Mouse (Mus musculus) neural tube, embryonic 13.5 days (tissue): ENCODE measurements around the gene Slc4a5. TPM values are rescaled to one million over a fixed set of nuclear protein-coding genes. Genes with fewer than 3 reads are reported as not detected.

ENCODE experiments used
- ATAC-seq: fragments of 200-750 bp; cut with Nextera tagmentation; 2 replicates; pipeline ENCODE4 v1.8.0; 2017; ENCODE audit warnings: low read depth, mild to moderate bottlenecking, moderate TSS enrichment, moderate library complexity
- H3K27ac ChIP-seq: fragments of 300-500 bp; sonication (generic); replicated peaks from 2 replicates; pipeline ENCODE4 v1.5.1; 2015; ENCODE audit warnings: moderate library complexity, mild to moderate bottlenecking, inconsistent platforms
- H3K27me3 ChIP-seq: fragments of 300-500 bp; sonication (generic); 2 replicates; pipeline ENCODE4 v1.6.1; 2015; ENCODE audit warnings: mild to moderate bottlenecking, inconsistent platforms
- H3K36me3 ChIP-seq: fragments of 300-500 bp; sonication (generic); 2 replicates; pipeline ENCODE4 v1.6.1; 2015; ENCODE audit warnings: mild to moderate bottlenecking, inconsistent platforms
- H3K4me1 ChIP-seq: fragments of 300-500 bp; sonication (generic); replicated peaks from 2 replicates; pipeline ENCODE4 v1.6.1; 2015; ENCODE audit warnings: inconsistent platforms
- H3K4me2 ChIP-seq: fragments of 300-500 bp; sonication (generic); 2 replicates; pipeline ENCODE4 v1.6.1; 2015; ENCODE audit warnings: inconsistent platforms, mild to moderate bottlenecking, moderate library complexity
- H3K4me3 ChIP-seq: fragments of 300-500 bp; sonication (generic); 2 replicates; pipeline ENCODE4 v1.5.1; 2015; ENCODE audit warnings: mild to moderate bottlenecking, inconsistent platforms
- H3K9ac ChIP-seq: fragments of 300-500 bp; sonication (generic); 2 replicates; pipeline ENCODE4 v1.6.1; 2015; ENCODE audit warnings: moderate library complexity, mild to moderate bottlenecking, inconsistent platforms
- H3K9me3 ChIP-seq: fragments of 300-500 bp; sonication (generic); 2 replicates; pipeline ENCODE4 v1.6.1; 2016; ENCODE audit warnings: inconsistent platforms
- WGBS: fragments of 180-500 bp; shearing (Covaris S2); methylation state at CpG from one replicate; pipeline ENCODE4 v1.1.7; 2015; 5-methylcytosine and 5-hydroxymethylcytosine counted together
- polyA plus RNA-seq: library from polyadenylated mRNA; unstranded; fragments of >200 nt; fragmentation: Nextera tagmentation; extraction: Ambion mirVana; gene quantifications from 2 replicates; pipeline ENCODE4 v1.2.1, GENCODE M21; 2015

The Slc4a5 gene
- polyA plus RNA-seq, 1 experiment from 2014 or later, result 0.17 TPM

GRCm38 (mm10) chr6:83316022-83316421 is 96.4 kb downstream of the Slc4a5 start:
- Histone ChIP-seq H3K36me3 (peaks cover 19% of the 10 kb centered on the region), H3K27me3 (no peaks in the 10 kb centered on the region), H3K27ac (no peak overlapping the region), H3K4me2 (peak overlapping the region; percentile 90), H3K4me3 (peak overlapping the region; percentile 86), H3K9ac (peak overlapping the region; percentile 43), H3K4me1 (peaks cover 19% of the 10 kb centered on the region), H3K9me3 (no peaks in the 10 kb centered on the region)
- no peak for ATAC-seq
- 2% methylated on average over 10 of the region's 10 CpGs for WGBS

DNA sequence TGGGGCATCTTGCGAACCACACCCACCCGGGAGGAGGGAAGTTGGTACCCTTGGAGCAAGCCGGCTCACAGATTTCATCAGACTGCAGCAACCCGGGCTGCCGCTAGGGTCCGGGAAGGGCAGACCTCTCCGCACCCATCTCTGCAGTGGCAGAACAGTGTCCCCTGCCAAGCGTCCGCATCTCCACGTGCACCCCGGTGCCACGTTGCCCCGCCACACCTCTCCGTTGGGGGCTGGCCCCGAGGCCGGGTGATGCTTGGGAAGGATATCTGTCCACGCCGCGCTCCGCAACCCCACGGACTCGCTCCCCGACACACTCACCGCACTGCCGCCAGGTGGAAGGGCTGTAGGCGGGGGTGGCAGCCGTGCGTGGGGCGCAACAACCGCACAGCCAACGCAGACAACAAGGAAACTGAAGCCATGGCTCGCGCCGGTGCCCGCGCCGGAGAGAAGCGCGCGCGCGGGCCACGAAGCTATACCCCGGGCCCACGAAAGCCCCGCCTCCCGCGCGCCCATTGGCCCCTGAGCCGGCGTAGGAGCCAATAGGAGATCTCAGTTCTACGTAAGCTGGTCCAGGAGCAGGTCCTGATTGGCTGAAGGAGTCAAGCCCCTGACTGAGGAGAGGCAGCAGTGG is 97.6 kb downstream of the Slc4a5 start:
- under 1% methylated on average over 52 of the region's 52 CpGs for WGBS
- peak overlapping the region; percentile 86 for H3K9ac ChIP-seq
- no peaks in the 10 kb centered on the region for H3K9me3 ChIP-seq
- H3K4me1 ChIP-seq, result peaks cover 19% of the 10 kb centered on the region
- ATAC-seq, result peak; percentile 99
- no peaks in the 10 kb centered on the region for H3K27me3 ChIP-seq
- H3K36me3 ChIP-seq, result peaks cover 7% of the 10 kb centered on the region
- H3K4me3 ChIP-seq, result peak overlapping the region; percentile 86
- peak overlapping the region; percentile 83 for H3K27ac ChIP-seq
- H3K4me2 ChIP-seq, result peak overlapping the region; percentile 90

- Histone ChIP-seq H3K9ac (no peak overlapping the region), H3K9me3 (no peaks in the 10 kb centered on the region), H3K36me3 (no peaks in the 10 kb centered on the region), H3K27ac (no peak overlapping the region), H3K4me3 (no peak overlapping the region), H3K4me1 (peaks cover 18% of the 10 kb centered on the region), H3K27me3 (no peaks in the 10 kb centered on the region), H3K4me2 (no peak overlapping the region)
- ATAC-seq, result no peak
- 67% methylated on average over 1 of the region's 1 CpGs for WGBS
Measured at GRCm38 (mm10) chr6:83321927-83322326, 102.3 kb downstream of the Slc4a5 start.

GRCm38 (mm10) chr6:83322794-83323193 is 103.2 kb downstream of the Slc4a5 start:
- no peak overlapping the region for H3K4me2 ChIP-seq

DNA sequence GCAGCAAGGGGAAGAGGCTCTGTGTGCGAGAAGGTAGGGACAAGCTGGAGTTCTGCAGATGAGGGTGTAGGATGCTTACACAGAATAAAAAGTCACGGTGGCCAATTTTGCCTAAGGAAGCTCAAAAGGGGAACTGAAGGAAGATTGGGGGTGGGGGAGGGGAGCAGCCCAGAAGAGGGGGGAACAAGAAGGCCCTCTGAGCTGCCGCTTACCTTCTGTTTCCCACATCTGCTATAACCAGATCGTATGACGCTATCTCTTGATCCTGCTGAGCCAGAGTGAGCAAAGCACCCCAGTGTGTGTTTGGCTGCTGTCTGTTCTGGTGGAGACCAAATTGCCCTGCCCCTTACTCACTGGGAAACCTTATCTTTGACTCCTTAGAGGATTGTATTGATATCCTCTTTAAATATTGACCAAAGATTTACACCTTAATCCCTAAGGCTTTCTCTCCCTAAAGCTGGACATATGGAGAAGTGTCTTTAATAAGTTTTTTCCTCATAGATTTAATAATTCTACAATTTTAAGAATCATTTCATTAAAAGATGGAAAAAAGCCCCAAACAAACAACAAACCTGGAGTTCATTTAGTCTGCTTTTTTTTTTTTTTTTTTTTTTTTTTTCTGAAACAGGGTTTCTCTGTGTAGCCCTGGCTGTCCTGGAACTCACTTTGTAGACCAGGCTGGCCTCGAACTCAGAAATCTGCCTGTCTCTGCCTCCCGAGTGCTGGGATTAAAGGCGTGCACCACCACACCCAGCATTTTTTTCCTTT is 104.2 kb downstream of the Slc4a5 start:
- H3K4me2 ChIP-seq, result no peak overlapping the region
- no peak overlapping the region for H3K27ac ChIP-seq
- no peaks in the 10 kb centered on the region for H3K9me3 ChIP-seq
- H3K4me1 ChIP-seq, result peaks cover 30% of the 10 kb centered on the region
- no peak overlapping the region for H3K4me3 ChIP-seq
- no peaks in the 10 kb centered on the region for H3K27me3 ChIP-seq
- no peaks in the 10 kb centered on the region for H3K36me3 ChIP-seq
- H3K9ac ChIP-seq, result no peak overlapping the region
- no peak for ATAC-seq
- WGBS, result 76% methylated on average over 8 of the region's 8 CpGs

More at GRCm38 (mm10) chr6:83322794-83323193, 103.2 kb downstream of the Slc4a5 start:
- Histone ChIP-seq H3K4me1 (peaks cover 24% of the 10 kb centered on the region), H3K36me3 (no peaks in the 10 kb centered on the region), H3K27ac (no peak overlapping the region), H3K9me3 (no peaks in the 10 kb centered on the region), H3K9ac (no peak overlapping the region), H3K27me3 (no peaks in the 10 kb centered on the region), H3K4me3 (no peak overlapping the region)
- WGBS, result 61% methylated on average over 2 of the region's 2 CpGs
- no peak for ATAC-seq

DNA sequence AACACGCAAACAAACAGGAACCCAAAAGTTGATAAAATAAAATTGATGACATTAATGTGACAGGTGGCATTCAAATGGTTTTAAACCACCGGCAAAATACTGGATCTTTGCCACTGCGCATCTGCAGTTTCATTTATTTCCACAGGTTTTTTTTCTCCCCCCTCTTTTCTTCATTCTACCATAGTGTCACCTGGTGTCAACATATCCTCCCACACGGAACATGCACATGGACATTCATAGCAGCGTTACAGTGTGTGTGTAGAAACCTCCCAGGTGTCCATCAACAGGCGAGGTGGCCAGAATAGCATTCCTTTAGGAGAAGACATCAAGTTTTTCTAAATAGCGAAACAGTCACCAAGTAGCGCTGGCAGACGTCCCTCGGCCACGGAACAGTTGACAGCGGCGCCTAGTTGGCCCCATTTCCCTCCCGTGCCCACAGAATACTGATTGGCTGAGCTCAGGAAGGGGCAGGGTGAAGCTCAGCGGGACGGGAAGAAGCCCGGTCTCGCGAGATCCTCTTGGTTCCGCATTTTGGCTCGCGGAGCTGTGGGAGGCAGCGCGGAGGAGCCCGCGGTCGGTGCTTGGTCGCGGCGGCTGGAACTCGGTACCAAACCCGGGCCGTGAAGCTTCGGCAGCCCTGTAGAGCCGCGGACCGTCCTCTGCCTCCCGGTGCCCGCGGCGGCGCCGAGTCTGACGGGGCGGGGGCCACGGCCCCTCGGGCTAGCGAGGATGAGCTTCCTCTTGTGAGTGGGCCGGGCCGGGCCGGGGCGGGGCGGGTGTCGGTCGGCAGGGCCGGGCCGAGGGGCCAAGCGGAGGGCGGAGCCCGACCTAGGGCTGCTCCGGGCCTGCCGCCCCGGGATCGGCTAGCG is 106.1 kb downstream of the Slc4a5 start, which contains the start of the genes Mthfd2 and Mob1a:
Gene Mthfd2, minus strand, starts transcription at position 384 of the 869 bp plus-strand sequence.
Gene Mob1a, plus strand, starts transcription at position 492 of the 869 bp plus-strand sequence.
- Histone ChIP-seq H3K36me3 (peaks cover 12% of the 10 kb centered on the region), H3K27ac (peak within 1 kb of the TSS; percentile 94), H3K27me3 (no peaks in the 10 kb centered on the region), H3K9ac (peak within 1 kb of the TSS; percentile 98), H3K4me1 (peaks cover 33% of the 10 kb centered on the region), H3K4me2 (peak within 1 kb of the TSS; percentile 85), H3K9me3 (no peaks in the 10 kb centered on the region), H3K4me3 (peak within 1 kb of the TSS; percentile 89)
- ATAC-seq, result peak; percentile 98
- WGBS, result under 1% methylated on average over 62 of the region's 65 CpGs

DNA sequence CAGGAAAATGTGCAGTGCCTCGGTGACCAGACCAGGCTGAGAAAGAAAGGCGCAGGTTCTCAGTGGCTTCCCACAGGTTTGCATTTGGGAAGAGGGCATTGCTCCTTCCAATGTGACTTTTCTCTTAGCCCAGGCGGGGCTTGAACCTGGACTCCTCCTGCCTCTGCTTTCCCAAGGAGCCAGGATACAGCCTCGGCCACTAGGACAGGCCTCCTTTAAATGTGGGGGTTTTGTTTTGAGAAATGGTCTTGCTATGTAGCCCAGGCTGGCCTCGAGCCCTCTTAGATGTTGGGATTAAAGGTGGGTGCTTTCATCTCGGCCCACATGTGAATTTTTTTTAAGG is 106.7 kb downstream of the Slc4a5 start:
- Histone ChIP-seq H3K9me3 (no peaks in the 10 kb centered on the region), H3K4me2 (peak overlapping the region; percentile 85), H3K9ac (peak overlapping the region; percentile 98), H3K27ac (peak overlapping the region; percentile 94), H3K4me1 (peaks cover 33% of the 10 kb centered on the region), H3K27me3 (no peaks in the 10 kb centered on the region), H3K36me3 (peaks cover 18% of the 10 kb centered on the region), H3K4me3 (peak overlapping the region; percentile 89)
- ATAC-seq, result no peak
- 11% methylated on average over 6 of the region's 6 CpGs for WGBS

DNA sequence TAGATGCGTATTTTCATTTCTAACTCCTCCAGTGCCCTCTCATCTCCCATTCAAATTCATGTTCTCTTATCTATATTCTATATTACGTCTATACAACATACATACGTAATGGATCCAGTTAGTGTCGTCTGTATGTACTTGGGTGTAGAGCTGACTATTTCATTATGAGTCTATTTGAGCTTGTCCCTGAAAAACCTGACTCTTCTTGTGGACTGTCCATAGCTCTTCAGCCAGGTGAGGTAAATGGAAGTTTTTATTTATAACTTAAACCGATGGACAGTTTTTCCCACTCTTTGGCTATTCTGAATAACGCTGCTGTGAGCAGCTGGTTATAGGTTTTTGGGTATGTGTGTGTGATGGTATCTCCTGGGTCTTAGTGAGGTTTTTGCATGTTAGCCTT is 107.1 kb downstream of the Slc4a5 start:
- no peak overlapping the region for H3K27ac ChIP-seq
- H3K4me1 ChIP-seq, result peaks cover 33% of the 10 kb centered on the region
- peak overlapping the region; percentile 98 for H3K9ac ChIP-seq
- no peak for ATAC-seq
- no peaks in the 10 kb centered on the region for H3K9me3 ChIP-seq
- H3K4me3 ChIP-seq, result peak overlapping the region; percentile 89
- WGBS, result 72% methylated on average over 6 of the region's 6 CpGs
- peaks cover 22% of the 10 kb centered on the region for H3K36me3 ChIP-seq
- no peaks in the 10 kb centered on the region for H3K27me3 ChIP-seq
- peak overlapping the region; percentile 85 for H3K4me2 ChIP-seq

- peaks cover 33% of the 10 kb centered on the region for H3K4me1 ChIP-seq
- peak overlapping the region; percentile 98; the same call in 1 of the 2 replicates for H3K9ac ChIP-seq
- 93% methylated on average over 3 of the region's 3 CpGs for WGBS
- H3K4me3 ChIP-seq, result no peak overlapping the region
- no peak overlapping the region for H3K27ac ChIP-seq
- ATAC-seq, result no peak
- H3K27me3 ChIP-seq, result no peaks in the 10 kb centered on the region
- no peaks in the 10 kb centered on the region for H3K9me3 ChIP-seq
- peaks cover 30% of the 10 kb centered on the region for H3K36me3 ChIP-seq
- peak overlapping the region; percentile 85; the same call in 1 of the 2 replicates for H3K4me2 ChIP-seq
Measured at GRCm38 (mm10) chr6:83327591-83328190, 108.1 kb downstream of the Slc4a5 start.

DNA sequence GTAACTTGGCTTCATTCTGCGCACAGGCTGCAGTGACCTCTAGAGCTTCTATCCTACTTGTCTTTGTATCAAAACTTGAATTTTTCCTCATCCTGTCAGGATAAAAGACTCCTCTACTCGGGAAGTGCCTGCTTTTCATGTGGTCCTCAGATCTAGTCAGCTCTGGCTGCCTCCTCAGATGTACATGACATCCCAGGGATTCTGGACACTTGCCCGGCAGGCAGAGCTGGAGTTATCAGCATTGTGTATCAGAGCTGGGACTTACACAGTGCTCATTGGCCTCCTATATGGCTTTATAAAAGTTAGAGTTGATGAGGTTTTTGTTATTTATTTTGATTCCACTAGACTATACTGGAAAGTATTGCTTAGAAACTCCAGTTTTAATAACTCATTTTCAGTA is 121.8 kb downstream of the Slc4a5 start:
- Histone ChIP-seq H3K27ac (no peak overlapping the region), H3K4me3 (no peak overlapping the region), H3K36me3 (peaks cover 66% of the 10 kb centered on the region), H3K4me1 (no peaks in the 10 kb centered on the region), H3K9me3 (no peaks in the 10 kb centered on the region), H3K4me2 (no peak overlapping the region), H3K27me3 (no peaks in the 10 kb centered on the region), H3K9ac (no peak overlapping the region)
- WGBS, result 88% methylated on average over 3 of the region's 3 CpGs
- ATAC-seq, result no peak

DNA sequence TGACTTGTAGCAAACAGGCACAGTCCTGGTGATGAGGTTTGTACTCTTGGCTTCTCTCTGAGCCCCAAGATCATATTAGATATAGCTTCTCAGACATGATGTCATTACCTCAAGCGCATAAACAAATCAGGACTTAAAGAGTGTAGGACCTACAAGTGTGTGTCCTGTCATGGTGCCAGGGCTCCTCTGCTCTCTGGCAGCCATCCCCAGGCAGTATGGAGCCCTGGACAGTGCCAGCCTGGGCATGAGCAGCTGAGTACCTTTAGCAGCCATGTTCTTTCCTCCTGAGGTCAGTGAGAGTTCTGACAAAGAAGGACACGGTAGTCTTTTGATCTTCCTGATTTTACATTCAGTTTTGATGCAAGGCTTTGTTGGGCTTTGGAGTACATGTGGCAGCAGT is 123.3 kb downstream of the Slc4a5 start:
- no peak overlapping the region for H3K9ac ChIP-seq
- H3K27ac ChIP-seq, result no peak overlapping the region
- H3K4me3 ChIP-seq, result no peak overlapping the region
- no peak overlapping the region for H3K4me2 ChIP-seq
- H3K9me3 ChIP-seq, result no peaks in the 10 kb centered on the region
- no peaks in the 10 kb centered on the region for H3K27me3 ChIP-seq
- H3K36me3 ChIP-seq, result peaks cover 53% of the 10 kb centered on the region
- H3K4me1 ChIP-seq, result no peaks in the 10 kb centered on the region
- ATAC-seq, result no peak
- 97% methylated on average over 2 of the region's 2 CpGs for WGBS
